Mouse (Mus musculus): ENCODE data around the gene Klhdc7b. TPM values are rescaled to one million over a fixed set of nuclear protein-coding genes. Genes with fewer than 3 reads are reported as not detected.
"Not testable (repeated sequence)": the region's sequence is repeated elsewhere in the genome, so short reads cannot be mapped to it uniquely, and the experiment has no call there.

The Klhdc7b gene
- total RNA-seq, 2 experiments from 2014 or later: 0.30 to 0.38 TPM

- DNase-seq (ENCODE audit: extremely low spot score in 1 of 2, low spot score in 1 of 2): no peak
These were observed 41.0 kb downstream of the Klhdc7b start, which contains the start of gene Cpt1b for GRCm38 (mm10) chr15:89425711-89426121. Gene Cpt1b, minus strand, starts transcription at chr15:89425863.

- DNase-seq (ENCODE audit: extremely low spot score in 1 of 2, low spot score in 1 of 2): no peak
These were observed 42.0 kb downstream of the Klhdc7b start for GRCm38 (mm10) chr15:89426716-89427115.

- DNase-seq (ENCODE audit: extremely low spot score in 1 of 2, low spot score in 1 of 2): no peak
These were observed 43.5 kb downstream of the Klhdc7b start for GRCm38 (mm10) chr15:89428136-89428790.

- no peak for DNase-seq (ENCODE audit: extremely low spot score in 1 of 2, low spot score in 1 of 2)
These were observed 44.2 kb downstream of the Klhdc7b start for GRCm38 (mm10) chr15:89428821-89429351.

- DNase-seq (ENCODE audit: extremely low spot score in 1 of 2, low spot score in 1 of 2): peak; percentile 73 to 86
These were observed 44.9 kb downstream of the Klhdc7b start, which contains the start of the genes C730034F03Rik, Gm44502 and Chkb for GRCm38 (mm10) chr15:89429352-89430221. Gene C730034F03Rik, plus strand, starts transcription at chr15:89429589. Gene Gm44502, minus strand, starts transcription at chr15:89429696. Gene Chkb, minus strand, starts transcription at chr15:89429908.

GRCm38 (mm10) chr15:89430341-89430740 lies 45.6 kb downstream of the Klhdc7b start:
- DNase-seq (ENCODE audit: extremely low spot score in 1 of 2, low spot score in 1 of 2): no peak

GRCm38 (mm10) chr15:89430771-89431170 lies 46.1 kb downstream of the Klhdc7b start:
- not testable (repeated sequence) for DNase-seq (ENCODE audit: extremely low spot score in 1 of 2, low spot score in 1 of 2)

GRCm38 (mm10) chr15:89431271-89431670 lies 46.6 kb downstream of the Klhdc7b start:
- DNase-seq (ENCODE audit: extremely low spot score in 1 of 2, low spot score in 1 of 2): no peak

GRCm38 (mm10) chr15:89431806-89432205 lies 47.1 kb downstream of the Klhdc7b start:
- no peak for DNase-seq (ENCODE audit: extremely low spot score in 1 of 2, low spot score in 1 of 2)

- no peak for DNase-seq (ENCODE audit: extremely low spot score in 1 of 2, low spot score in 1 of 2)
These were observed 48.2 kb downstream of the Klhdc7b start for GRCm38 (mm10) chr15:89432946-89433345.

GRCm38 (mm10) chr15:89434136-89434535 lies 49.4 kb downstream of the Klhdc7b start:
- DNase-seq (ENCODE audit: extremely low spot score in 1 of 2, low spot score in 1 of 2): no peak

- DNase-seq (ENCODE audit: extremely low spot score in 1 of 2, low spot score in 1 of 2): no peak
These were observed 51.2 kb downstream of the Klhdc7b start for GRCm38 (mm10) chr15:89435878-89436277.

Other genes starting within 250 kb of the Klhdc7b start
- 1 to 10 TPM; 2.7 to 5.1 TPM for gene Mapk12, start 244.2 kb upstream of the Klhdc7b start, total RNA-seq (2021)
- gene Mapk11, start 235.3 kb upstream of the Klhdc7b start, total RNA-seq (2021): 10 to 100 TPM; 20.3 to 24.8 TPM
- gene Plxnb2, start 204.1 kb upstream of the Klhdc7b start, total RNA-seq (2021): 10 to 100 TPM; 50.0 to 56.5 TPM
- gene Dennd6b, start 188.4 kb upstream of the Klhdc7b start, total RNA-seq (2021): 10 to 100 TPM; 33.3 to 42.0 TPM
- 100 to 1,000 TPM; 164 to 166 TPM for gene Ppp6r2, start 173.4 kb upstream of the Klhdc7b start, total RNA-seq (2021)
- gene Sbf1, start 69.6 kb upstream of the Klhdc7b start, total RNA-seq (2021): 100 to 1,000 TPM; 317 to 364 TPM
- gene Adm2, start 62.2 kb upstream of the Klhdc7b start, total RNA-seq (2021): not detected
- not detected for gene Miox, start 50.5 kb upstream of the Klhdc7b start, total RNA-seq (2021)
- 10 to 100 TPM; 15.2 to 20.8 TPM for gene Lmf2, start 29.3 kb upstream of the Klhdc7b start, total RNA-seq (2021)
- gene Ncaph2, start 29.2 kb upstream of the Klhdc7b start, total RNA-seq (2021): 10 to 100 TPM; 84.1 to 95.0 TPM
- 10 to 100 TPM; 34.1 to 36.7 TPM for gene Sco2, start 11.1 kb upstream of the Klhdc7b start, total RNA-seq (2021)
- 1 to 10 TPM; 1.5 to 1.8 TPM for gene Tymp, start 7.9 kb upstream of the Klhdc7b start, total RNA-seq (2021)
- 1 to 10 TPM; 1.6 to 3.2 TPM for gene Odf3b, start 5.6 kb upstream of the Klhdc7b start, total RNA-seq (2021)
- not detected for gene Syce3, start 25.6 kb downstream of the Klhdc7b start, total RNA-seq (2021)
- gene Cpt1b, start 40.9 kb downstream of the Klhdc7b start, total RNA-seq (2021): 1 to 10 TPM; 1.4 to 2.3 TPM
- gene C730034F03Rik, start 44.7 kb downstream of the Klhdc7b start, total RNA-seq (2021): 1 to 10 TPM; 2.1 to 2.4 TPM
- not detected for gene Gm44502, start 44.8 kb downstream of the Klhdc7b start, total RNA-seq (2021)
- 10 to 100 TPM; 34.3 to 43.4 TPM for gene Chkb, start 45.0 kb downstream of the Klhdc7b start, total RNA-seq (2021)
- gene Mapk8ip2, start 69.0 kb downstream of the Klhdc7b start, total RNA-seq (2021): 100 to 1,000 TPM; 242 to 243 TPM
- gene Arsa, start 92.5 kb downstream of the Klhdc7b start, total RNA-seq (2021): 10 to 100 TPM; 29.4 to 29.6 TPM
- gene Shank3, start 114.7 kb downstream of the Klhdc7b start, total RNA-seq (2021): 100 to 1,000 TPM; 235 to 265 TPM
- under 1 TPM; 0.37 to 0.96 TPM for gene Acr, start 183.4 kb downstream of the Klhdc7b start, total RNA-seq (2021)
- gene Rabl2, start 207.0 kb downstream of the Klhdc7b start, total RNA-seq (2021): 10 to 100 TPM; 27.3 to 33.4 TPM